Mouse (Mus musculus) limb, embryonic 14.5 days (tissue): ENCODE results near the gene Fbxo46. TPM values are rescaled to one million over a fixed set of nuclear protein-coding genes. Genes with fewer than 3 reads are reported as not detected.
"Not testable (repeated sequence)": the region's sequence is repeated elsewhere in the genome, so short reads cannot be mapped to it uniquely, and the experiment has no call there.

Experiments used
- ATAC-seq: fragments of 200-750 bp; cut with Nextera tagmentation; 2 replicates; pipeline ENCODE4 v1.8.0; 2017; ENCODE audit warnings: low read depth, moderate number of reproducible peaks, moderate TSS enrichment; ENCODE audit not compliant: low FRiP score
- DNase-seq: peaks from one replicate; pipeline ENCODE4 v3.0.0-alpha.2; 2015; ENCODE audit warnings: low spot score
- H3K27ac ChIP-seq: fragments of 300-500 bp; sonication (generic); replicated peaks from 2 replicates; pipeline ENCODE4 v1.5.1; 2014; ENCODE audit warnings: low read depth, mild to moderate bottlenecking, low read length, moderate library complexity, mixed read lengths
- H3K27me3 ChIP-seq: fragments of 300-500 bp; sonication (generic); 2 replicates; pipeline ENCODE4 v1.6.1; 2014; ENCODE audit warnings: low read length, mixed read lengths; ENCODE audit not compliant: control insufficient read depth, insufficient read depth
- H3K36me3 ChIP-seq: fragments of 300-500 bp; sonication (generic); 2 replicates; pipeline ENCODE4 v1.6.1; 2014; ENCODE audit warnings: mild to moderate bottlenecking, low read length, moderate library complexity, mixed read lengths; ENCODE audit not compliant: control insufficient read depth, insufficient read depth
- H3K4me1 ChIP-seq: fragments of 300-500 bp; sonication (generic); 2 replicates; pipeline ENCODE4 v1.6.1; 2014; ENCODE audit warnings: antibody characterized with exemption, low read length, mixed read lengths; ENCODE audit not compliant: control insufficient read depth, insufficient read depth
- H3K4me2 ChIP-seq: fragments of 300-500 bp; sonication (generic); replicated peaks from 2 replicates; pipeline ENCODE4 v1.6.1; 2014; ENCODE audit warnings: low read depth, mild to moderate bottlenecking, low read length, moderate library complexity; ENCODE audit not compliant: severe bottlenecking
- H3K4me3 ChIP-seq: fragments of 300-500 bp; sonication (generic); replicated peaks from 2 replicates; pipeline ENCODE4 v1.5.1; 2014; ENCODE audit warnings: low read length
- H3K9ac ChIP-seq: fragments of 300-500 bp; sonication (generic); 2 replicates; pipeline ENCODE4 v1.6.1; 2014; ENCODE audit warnings: mild to moderate bottlenecking, low read depth, low read length, moderate library complexity; ENCODE audit not compliant: severe bottlenecking
- H3K9me3 ChIP-seq: fragments of 300-500 bp; sonication (generic); 2 replicates; pipeline ENCODE4 v1.6.1; 2016; ENCODE audit warnings: low read length; ENCODE audit not compliant: control insufficient read depth
- POLR2A ChIP-seq: fragments of 200-500 bp; IDR thresholded peaks from 2 replicates; pipeline ENCODE4 v1.8.0; 2012; ENCODE audit warnings: inconsistent platforms, mild to moderate bottlenecking, moderate library complexity, borderline replicate concordance; ENCODE audit not compliant: insufficient read depth, insufficient read length; ENCODE audit errors: extremely low read depth
- WGBS: fragments of 180-500 bp; shearing (Covaris S2); extraction: QIAGEN DNeasy Blood & Tissue Kit; methylation state at CpG from one replicate; pipeline ENCODE4 v1.1.7; 2014; 5-methylcytosine and 5-hydroxymethylcytosine counted together
- polyA plus RNA-seq, 2 experiments: library from polyadenylated mRNA; depleted of rRNA in 1 of 2; stranded (reverse) in 1 of 2; unstranded in 1 of 2; fragments of >200 nt; fragmentation: Nextera tagmentation in 1 of 2; extraction: Ambion mirVana in 1 of 2; gene quantifications; 2 replicates each; pipeline versions ENCODE4 v1.2.1 to v1.2.3; 2012 to 2014

Gene Fbxo46
- polyA plus RNA-seq, 2 experiments, result 9.9 to 10.6 TPM

- no peaks in the 10 kb centered on the region for H3K27me3 ChIP-seq
- H3K9me3 ChIP-seq, result no peaks in the 10 kb centered on the region
- H3K36me3 ChIP-seq, result peaks cover 23% of the 10 kb centered on the region
- TF ChIP-seq POLR2A, result no peak
- H3K4me2 ChIP-seq, result no peak overlapping the region
- no peak for ATAC-seq
- no peak overlapping the region for H3K4me3 ChIP-seq
- no peak overlapping the region for H3K9ac ChIP-seq
- no peak for DNase-seq
- peaks cover 13% of the 10 kb centered on the region for H3K4me1 ChIP-seq
- 36% methylated on average over 6 of the region's 6 CpGs for WGBS
- no peak overlapping the region for H3K27ac ChIP-seq
These were observed 27.9 kb downstream of the Fbxo46 start for GRCm38 (mm10) chr7:19147497-19148045.

- Histone ChIP-seq H3K4me1 (peaks cover 13% of the 10 kb centered on the region), H3K9ac (peak overlapping the region; percentile 52), H3K4me2 (peak overlapping the region; percentile 70), H3K36me3 (peaks cover 26% of the 10 kb centered on the region), H3K9me3 (no peaks in the 10 kb centered on the region), H3K27me3 (no peaks in the 10 kb centered on the region), H3K27ac (no peak overlapping the region), H3K4me3 (peak overlapping the region; percentile 64)
- no peak for DNase-seq
- TF ChIP-seq POLR2A, result no peak
- 12% methylated on average over 20 of the region's 20 CpGs for WGBS
- no peak for ATAC-seq
These were observed 28.7 kb downstream of the Fbxo46 start for GRCm38 (mm10) chr7:19148180-19148874.

GRCm38 (mm10) chr7:19148875-19149541 lies 29.3 kb downstream of the Fbxo46 start, which contains the start of gene Qpctl:
Gene Qpctl (minus strand): TSS chr7:19149291.
- H3K4me3 ChIP-seq, result peak within 1 kb of the TSS; percentile 64
- peak within 1 kb of the TSS; percentile 62 for H3K9ac ChIP-seq
- peaks cover 13% of the 10 kb centered on the region for H3K4me1 ChIP-seq
- TF ChIP-seq POLR2A, result peak; percentile 53; the same call in 1 of the 2 replicates
- peak within 1 kb of the TSS; percentile 70 for H3K4me2 ChIP-seq
- DNase-seq (peak; percentile 99), ATAC-seq (peak; percentile 99)
- H3K9me3 ChIP-seq, result no peaks in the 10 kb centered on the region
- peaks cover 33% of the 10 kb centered on the region for H3K36me3 ChIP-seq
- peak within 1 kb of the TSS; percentile 10; the same call in 1 of the 2 replicates for H3K27ac ChIP-seq
- H3K27me3 ChIP-seq, result no peaks in the 10 kb centered on the region
- under 1% methylated on average over 43 of the region's 43 CpGs for WGBS

- Histone ChIP-seq H3K27me3 (no peaks in the 10 kb centered on the region), H3K9ac (peak within 1 kb of the TSS; percentile 62), H3K4me3 (peak within 1 kb of the TSS; percentile 64), H3K4me2 (peak within 1 kb of the TSS; percentile 70), H3K36me3 (peaks cover 37% of the 10 kb centered on the region), H3K27ac (peak within 1 kb of the TSS; percentile 10; the same call in 1 of the 2 replicates), H3K4me1 (peaks cover 13% of the 10 kb centered on the region), H3K9me3 (no peaks in the 10 kb centered on the region)
- WGBS, result under 1% methylated on average over 24 of the region's 24 CpGs
- TF ChIP-seq POLR2A, result peak; percentile 49; the same call in 1 of the 2 replicates
- ATAC-seq (peak; percentile 93), DNase-seq (peak; percentile 97)
These were observed 30.0 kb downstream of the Fbxo46 start, which contains the start of gene Snrpd2 for GRCm38 (mm10) chr7:19149626-19150025. Gene Snrpd2 (plus strand): TSS chr7:19149722.

GRCm38 (mm10) chr7:19151121-19151520 lies 31.5 kb downstream of the Fbxo46 start:
- not testable (repeated sequence) for H3K4me2 ChIP-seq, H3K9me3 ChIP-seq, H3K4me3 ChIP-seq, H3K27me3 ChIP-seq, H3K27ac ChIP-seq, H3K9ac ChIP-seq, ATAC-seq, DNase-seq
- Histone ChIP-seq H3K36me3 (peaks cover 42% of the 10 kb centered on the region), H3K4me1 (peaks cover 13% of the 10 kb centered on the region)
- 91% methylated on average over 10 of the region's 10 CpGs for WGBS
